Mouse (Mus musculus): ENCODE measurements around the gene Rprm. TPM values are rescaled to one million over a fixed set of nuclear protein-coding genes. Genes with fewer than 3 reads are reported as not detected.

Rprm gene
- 1.7 and 1.8 TPM in 2 replicates for polyA plus RNA-seq (2015; fragmentation: Nextera tagmentation; extraction: Ambion mirVana)

DNA sequence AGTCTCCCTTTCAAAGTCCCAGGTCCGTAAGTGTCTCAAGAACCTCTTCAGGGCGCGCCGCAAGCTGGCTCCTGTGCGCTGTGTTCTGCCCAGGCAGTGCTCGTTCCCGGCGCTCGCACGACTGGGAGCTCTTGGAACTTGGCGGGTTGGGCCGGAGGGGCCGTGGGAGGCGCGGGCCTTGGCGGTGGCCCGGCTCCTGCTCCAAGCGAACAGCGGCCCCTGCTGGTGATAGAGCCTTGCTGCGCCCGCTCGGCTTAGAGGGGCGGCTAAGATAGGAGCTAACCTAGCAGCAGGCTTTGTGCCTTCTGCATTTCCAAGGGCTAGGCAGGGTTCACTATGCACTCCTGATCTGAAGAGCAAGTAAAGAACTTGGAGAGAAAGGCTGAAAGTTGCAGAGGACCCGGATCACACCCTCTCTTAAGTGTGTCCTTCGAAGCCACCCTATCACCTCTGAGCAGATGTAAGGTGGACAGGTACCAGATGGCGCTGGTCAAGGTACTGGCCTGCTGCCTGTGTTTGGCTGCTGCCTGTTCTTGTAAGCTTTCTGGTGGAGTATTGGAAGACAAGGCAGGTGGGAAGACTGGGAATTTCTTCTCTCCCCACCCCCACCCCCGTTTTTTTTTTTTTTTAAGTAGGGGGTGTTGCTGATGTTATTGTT is at the start of gene Rprm:
Rprm (minus strand) TSS at position 123 of the 658 bp plus-strand sequence.
- DNase-seq (ENCODE audit: low spot score) = peak; percentile 47

- no peak for DNase-seq (ENCODE audit: low spot score)
Observed at GRCm38 (mm10) chr2:54119305-54119704, 34.0 kb upstream of the Rprm start.

- no peak for DNase-seq (ENCODE audit: low spot score)
Observed at GRCm38 (mm10) chr2:54118881-54119280, 33.5 kb upstream of the Rprm start.

DNA sequence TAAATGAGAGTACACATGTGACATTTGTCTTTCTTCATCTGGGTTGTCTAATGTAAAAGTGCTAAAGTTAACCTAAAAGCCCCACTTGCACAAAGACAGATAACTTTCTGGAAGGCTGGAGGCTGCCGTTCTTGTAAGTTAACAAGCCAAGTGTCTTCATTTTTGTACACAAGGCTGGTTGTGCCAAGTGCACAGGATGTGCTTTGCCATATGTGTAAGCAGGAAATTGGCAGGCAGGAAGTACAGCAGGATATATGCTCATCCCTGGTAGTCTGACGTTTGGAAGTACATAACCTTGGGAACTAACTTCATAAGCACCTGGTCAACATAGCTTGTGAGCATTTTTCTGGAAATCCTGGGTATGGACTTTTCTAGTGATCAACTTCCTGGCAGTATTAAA is 25.9 kb upstream of the Rprm start:
- no peak for DNase-seq (ENCODE audit: low spot score)

GRCm38 (mm10) chr2:54106232-54106726 is 20.9 kb upstream of the Rprm start:
- no peak for DNase-seq (ENCODE audit: low spot score)

DNA sequence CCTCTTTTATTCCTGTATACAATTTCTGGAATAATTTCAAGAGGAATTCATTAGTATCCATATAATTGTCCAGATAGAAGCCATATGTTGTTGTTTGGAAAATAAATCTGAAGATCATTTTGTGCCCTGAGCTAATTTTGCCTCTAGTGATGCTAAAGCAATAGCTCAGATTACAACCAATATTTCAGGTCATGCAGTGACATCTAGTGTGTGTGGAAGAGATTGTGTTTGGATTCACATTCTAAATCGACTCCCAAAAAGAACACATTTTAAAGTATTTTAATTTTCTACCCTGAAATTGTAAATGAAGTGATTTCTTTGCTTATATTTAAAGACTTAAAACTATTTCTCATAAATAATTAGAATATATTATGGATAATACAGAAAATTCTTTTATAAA is 14.6 kb upstream of the Rprm start:
- DNase-seq (ENCODE audit: low spot score) = no peak

DNA sequence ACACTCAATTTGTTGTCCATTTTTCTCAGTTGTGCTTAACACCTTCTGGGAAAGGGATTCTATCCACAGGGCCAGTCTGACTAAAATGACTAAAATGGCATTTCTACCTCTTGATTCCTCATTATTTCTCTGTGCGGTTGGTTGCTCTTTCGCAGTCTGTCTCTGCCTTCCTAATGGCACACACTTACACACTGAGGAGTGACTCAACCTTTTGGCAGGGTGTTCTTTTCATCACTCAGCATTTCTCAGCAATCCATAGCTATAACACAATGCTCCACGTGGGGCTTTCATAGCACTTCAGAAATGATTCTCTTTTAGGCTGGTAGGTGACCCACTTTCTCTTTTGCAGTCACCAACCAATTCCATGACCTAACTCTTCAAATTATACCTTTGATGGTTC is 7.3 kb upstream of the Rprm start:
- no peak for DNase-seq (ENCODE audit: low spot score)

- DNase-seq (ENCODE audit: low spot score) = no peak
Observed at GRCm38 (mm10) chr2:54086254-54086653, 902 bp upstream of the Rprm start.

DNA sequence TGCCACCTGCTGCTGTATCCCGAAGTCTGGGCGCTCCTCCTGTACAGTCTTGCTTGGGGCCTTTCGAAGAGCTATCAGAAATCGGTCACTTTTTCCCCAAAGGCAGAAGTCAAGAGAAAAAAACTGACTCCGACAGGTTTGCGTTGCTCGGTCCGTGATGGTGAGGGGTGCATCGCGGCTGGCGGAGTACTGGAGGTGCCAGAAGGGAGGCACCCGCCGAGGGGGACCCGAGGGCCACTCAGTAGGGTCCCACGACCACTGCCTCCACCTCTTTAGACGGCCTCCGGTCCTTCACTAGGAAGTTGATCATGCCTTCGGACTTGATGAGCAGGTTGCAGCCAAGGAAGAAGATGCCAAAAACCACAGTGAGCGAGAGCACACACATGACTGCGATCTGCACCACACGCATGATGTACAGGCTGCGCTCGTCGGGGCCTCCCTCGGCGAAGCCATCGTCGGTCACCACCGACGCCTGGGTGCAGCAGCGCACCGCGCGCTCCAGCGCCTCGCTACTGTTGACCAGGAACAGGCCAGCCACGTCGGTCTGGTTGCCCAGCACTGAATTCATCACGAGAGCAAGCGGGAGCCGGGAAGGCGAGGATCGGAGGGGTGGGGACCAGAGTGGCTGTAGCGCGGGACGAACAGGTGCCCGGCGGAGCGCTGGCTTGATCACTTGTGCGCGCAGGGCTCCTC is 469 bp downstream of the Rprm start:
- no peak for DNase-seq (ENCODE audit: low spot score)

DNA sequence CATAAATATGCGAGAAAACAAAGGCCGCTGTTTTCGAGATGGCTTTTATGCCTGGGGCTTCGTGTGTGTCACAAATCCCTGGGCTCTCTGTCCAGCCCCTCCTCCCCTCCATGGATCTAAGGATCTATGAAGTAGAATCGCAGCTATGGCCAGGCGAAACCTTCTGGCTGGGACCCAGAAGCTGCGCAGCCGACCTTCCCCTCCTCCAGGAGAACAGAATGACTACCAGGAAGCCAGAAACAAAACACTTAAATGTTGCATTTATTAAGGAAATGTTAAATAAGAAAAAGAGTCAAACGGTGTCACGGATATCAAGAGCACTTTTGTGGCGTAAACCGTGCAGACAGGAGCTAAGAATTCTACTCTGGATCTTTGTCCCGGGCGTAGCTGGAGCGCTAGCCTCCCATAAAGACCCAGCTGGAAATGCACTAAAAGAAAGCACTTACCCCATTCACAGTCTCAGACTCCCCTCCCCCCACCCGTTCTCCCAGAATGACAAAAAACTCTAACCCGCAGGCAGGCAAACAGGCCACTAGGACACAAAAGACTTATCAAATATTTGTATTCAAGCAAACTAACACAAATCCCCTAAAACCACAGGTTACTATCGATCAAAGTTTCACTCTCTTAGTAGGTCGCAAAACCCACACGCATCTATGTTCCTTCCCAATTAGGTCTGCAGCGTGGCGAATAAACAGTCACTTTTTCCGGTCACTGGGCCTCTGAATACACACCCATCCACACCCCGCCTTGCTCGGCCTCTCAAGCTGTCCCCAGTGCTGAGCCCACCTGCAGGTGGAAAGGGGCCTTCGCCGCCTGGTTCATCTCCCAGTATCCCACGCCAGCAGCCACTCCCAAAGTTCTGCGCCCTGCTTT is 1.3 kb downstream of the Rprm start:
- DNase-seq (ENCODE audit: low spot score) = no peak

GRCm38 (mm10) chr2:54078961-54079360 is 6.4 kb downstream of the Rprm start:
- DNase-seq (ENCODE audit: low spot score) = no peak

- no peak for DNase-seq (ENCODE audit: low spot score)
Observed at GRCm38 (mm10) chr2:54071526-54071925, 13.8 kb downstream of the Rprm start.

- no peak for DNase-seq (ENCODE audit: low spot score)
Observed at GRCm38 (mm10) chr2:54062421-54062820, 22.9 kb downstream of the Rprm start.

- no peak for DNase-seq (ENCODE audit: low spot score)
Observed at GRCm38 (mm10) chr2:54061039-54061438, 24.3 kb downstream of the Rprm start.
